In genomic region chr4:104993140-104993874, GRCm38 (mm10) we compare ENCODE assay signal across 1 mouse cellular context.
TF ChIP-seq lines count a peak whose summit lies in the region.

No protein-coding gene starts in this region.

TF ChIP-seq in MEL, 35 proteins besides CTCF, POLR2A, EP300 and RAD21 (continued from another document):
- TF ChIP-seq MAZ (IDR thresholded peaks at IDR 0.05; ENCODE audit: low read depth, low read length) (no peak), E2F4 (IDR thresholded peaks at IDR 0.05; ENCODE audit: borderline replicate concordance, low read depth, low read length) (no peak), ZNF384 (IDR thresholded peaks at IDR 0.05; ENCODE audit: low read depth, low read length) (peak; percentile 97), GABPA (IDR thresholded peaks at IDR 0.05; ENCODE audit: low read depth, low read length) (no peak), MYC (IDR thresholded peaks at IDR 0.05; ENCODE audit: low read depth, low read length) (peak; percentile 85), ZKSCAN1 (IDR thresholded peaks at IDR 0.05; ENCODE audit: low read depth, low read length) (peak; percentile 39; the same call in 1 of the 2 replicates), NELFE (IDR thresholded peaks at IDR 0.05; ENCODE audit: low read depth, low read length) (no peak; the same call in 1 of the 2 replicates), ZMIZ1 (IDR thresholded peaks at IDR 0.05; ENCODE audit: low read depth, low read length) (no peak), SIN3A (IDR thresholded peaks at IDR 0.05; ENCODE audit: low read length) (peak; percentile 88), NRF1 (IDR thresholded peaks at IDR 0.05; ENCODE audit: insufficient read depth, low read depth, low read length, poor library complexity, severe bottlenecking) (no peak), TBP (IDR thresholded peaks at IDR 0.05; ENCODE audit: low read depth, low read length) (peak; percentile 32; the same call in 1 of the 2 replicates), USF2 (IDR thresholded peaks at IDR 0.05; ENCODE audit: borderline replicate concordance in 1 of 2, insufficient read depth in 1 of 2, low read depth in 1 of 2, low read length in 2 of 2) (no peak), POLR2AphosphoS5 (IDR thresholded peaks at IDR 0.05; ENCODE audit: borderline replicate concordance, low read depth, low read length) (no peak), POLR2AphosphoS2 (IDR thresholded peaks at IDR 0.05; ENCODE audit: low read length) (no peak), MXI1 (IDR thresholded peaks at IDR 0.05; ENCODE audit: low read depth, low read length) (no peak; the same call in 1 of the 2 replicates)
